Mouse (Mus musculus): ENCODE data around the gene Syngr1.

Syngr1 gene

GRCm38 (mm10) chr15:80149517-80149916, 58.4 kb downstream of the Syngr1 start:
- DNase-seq: no peak

- DNase-seq: peak; percentile 50
These were observed 61.5 kb downstream of the Syngr1 start for GRCm38 (mm10) chr15:80152663-80153062.

- no peak for DNase-seq
These were observed 62.6 kb downstream of the Syngr1 start for GRCm38 (mm10) chr15:80153757-80154156.

- DNase-seq: no peak
These were observed 64.6 kb downstream of the Syngr1 start for GRCm38 (mm10) chr15:80155707-80156106.

GRCm38 (mm10) chr15:80157197-80157943, 66.2 kb downstream of the Syngr1 start:
- peak; percentile 43 for DNase-seq

- DNase-seq: no peak
These were observed 67.0 kb downstream of the Syngr1 start for GRCm38 (mm10) chr15:80158001-80158706.

- no peak for DNase-seq
These were observed 67.6 kb downstream of the Syngr1 start for GRCm38 (mm10) chr15:80158707-80159090.

- DNase-seq: peak; percentile 87
These were observed 68.3 kb downstream of the Syngr1 start for GRCm38 (mm10) chr15:80159286-80159901.

- DNase-seq: no peak
These were observed 69.1 kb downstream of the Syngr1 start for GRCm38 (mm10) chr15:80160223-80160622.

GRCm38 (mm10) chr15:80160726-80161125, 69.6 kb downstream of the Syngr1 start:
- no peak for DNase-seq

- DNase-seq: no peak
These were observed 70.1 kb downstream of the Syngr1 start for GRCm38 (mm10) chr15:80161199-80161598.

- DNase-seq: no peak
These were observed 71.3 kb downstream of the Syngr1 start for GRCm38 (mm10) chr15:80162401-80162964.

GRCm38 (mm10) chr15:80163274-80163673, 72.1 kb downstream of the Syngr1 start:
- no peak for DNase-seq

GRCm38 (mm10) chr15:80163716-80164115, 72.6 kb downstream of the Syngr1 start:
- no peak for DNase-seq

GRCm38 (mm10) chr15:80165396-80165795, 74.3 kb downstream of the Syngr1 start:
- DNase-seq: no peak

Data from lung, postnatal 36 days (tissue).